Mouse (Mus musculus): ENCODE measurements around the gene 4930502E18Rik. TPM values are rescaled to one million over a fixed set of nuclear protein-coding genes. Genes with fewer than 3 reads are reported as not detected.
A peak's percentile ranks its signal among the peaks of the same experiment; 100 is the strongest.

Gene 4930502E18Rik
- polyA plus RNA-seq, 1 experiment from 2014 or later: 0.12 TPM

DNA sequence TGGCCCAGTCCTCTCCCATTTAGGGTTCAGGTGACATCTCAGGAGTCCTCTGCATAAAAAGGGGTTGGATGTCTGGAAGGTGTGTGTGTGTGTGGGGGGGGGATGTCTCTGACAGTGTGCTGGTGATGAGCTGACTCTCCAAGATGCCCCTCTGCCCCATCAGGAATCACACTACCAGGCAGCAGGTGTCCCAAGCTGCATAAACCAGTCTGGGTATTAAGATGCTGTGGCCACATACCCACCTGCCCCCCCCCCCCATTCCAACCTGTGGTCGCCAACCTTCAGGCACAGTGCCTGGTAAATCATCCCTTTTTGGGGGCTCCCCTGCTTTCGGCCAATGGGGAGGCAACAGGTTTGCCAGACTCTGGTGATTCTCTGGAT is 8.7 kb upstream of the 4930502E18Rik start:
- Histone ChIP-seq H3K27me3 (ENCODE audit: control insufficient read depth, insufficient read depth, low read length) (no peaks in the 10 kb centered on the region), H3K9me3 (replicated peaks; ENCODE audit: control insufficient read depth, low read length) (no peaks in the 10 kb centered on the region), H3K36me3 (ENCODE audit: control insufficient read depth, insufficient read depth, low read length) (no peaks in the 10 kb centered on the region), H3K4me1 (ENCODE audit: control insufficient read depth, insufficient read depth, low read length) (peaks cover 3% of the 10 kb centered on the region; the same call in 1 of the 2 replicates), H3K4me2 (ENCODE audit: low read depth, low read length) (peak overlapping the region; percentile 49), H3K4me3 (replicated peaks; ENCODE audit: low read length) (no peak overlapping the region; the same call in 1 of the 2 replicates), H3K27ac (ENCODE audit: low read length) (no peak overlapping the region), H3K9ac (ENCODE audit: low read length) (no peak overlapping the region)
- 0 out of 2 replicates have a peak, but pooled peaks have one; percentile 19 for ATAC-seq (ENCODE audit: insufficient read depth, low FRiP score)
- WGBS: 53% methylated on average over 2 of the region's 2 CpGs

- H3K27me3 ChIP-seq (ENCODE audit: control insufficient read depth, insufficient read depth, low read length): no peaks in the 10 kb centered on the region
- no peak overlapping the region; the same call in 1 of the 2 replicates for H3K9ac ChIP-seq (ENCODE audit: low read length)
- peak; percentile 29; the same call in 1 of the 2 replicates for ATAC-seq (ENCODE audit: insufficient read depth, low FRiP score)
- no peaks in the 10 kb centered on the region for H3K36me3 ChIP-seq (ENCODE audit: control insufficient read depth, insufficient read depth, low read length)
- no peaks in the 10 kb centered on the region for H3K9me3 ChIP-seq (replicated peaks; ENCODE audit: control insufficient read depth, low read length)
- H3K4me3 ChIP-seq (replicated peaks; ENCODE audit: low read length): peak overlapping the region; percentile 29
- 18% methylated on average over 49 of the region's 49 CpGs for WGBS
- peak overlapping the region; percentile 49 for H3K4me2 ChIP-seq (ENCODE audit: low read depth, low read length)
- no peak overlapping the region for H3K27ac ChIP-seq (ENCODE audit: low read length)
- peaks cover 3% of the 10 kb centered on the region; the same call in 1 of the 2 replicates for H3K4me1 ChIP-seq (ENCODE audit: control insufficient read depth, insufficient read depth, low read length)
These were observed 8.1 kb upstream of the 4930502E18Rik start for GRCm38 (mm10) chrX:53716323-53717182.

GRCm38 (mm10) chrX:53728967-53729366 is 4.3 kb downstream of the 4930502E18Rik start:
- Histone ChIP-seq H3K4me2 (ENCODE audit: low read depth, low read length) (no peak overlapping the region), H3K27ac (ENCODE audit: low read length) (no peak overlapping the region), H3K27me3 (ENCODE audit: control insufficient read depth, insufficient read depth, low read length) (no peaks in the 10 kb centered on the region), H3K9me3 (replicated peaks; ENCODE audit: control insufficient read depth, low read length) (no peaks in the 10 kb centered on the region), H3K4me1 (ENCODE audit: control insufficient read depth, insufficient read depth, low read length) (no peaks in the 10 kb centered on the region), H3K4me3 (replicated peaks; ENCODE audit: low read length) (no peak overlapping the region), H3K9ac (ENCODE audit: low read length) (no peak overlapping the region), H3K36me3 (ENCODE audit: control insufficient read depth, insufficient read depth, low read length) (no peaks in the 10 kb centered on the region)
- ATAC-seq (ENCODE audit: insufficient read depth, low FRiP score): no peak
- 81% methylated on average over 2 of the region's 2 CpGs for WGBS

DNA sequence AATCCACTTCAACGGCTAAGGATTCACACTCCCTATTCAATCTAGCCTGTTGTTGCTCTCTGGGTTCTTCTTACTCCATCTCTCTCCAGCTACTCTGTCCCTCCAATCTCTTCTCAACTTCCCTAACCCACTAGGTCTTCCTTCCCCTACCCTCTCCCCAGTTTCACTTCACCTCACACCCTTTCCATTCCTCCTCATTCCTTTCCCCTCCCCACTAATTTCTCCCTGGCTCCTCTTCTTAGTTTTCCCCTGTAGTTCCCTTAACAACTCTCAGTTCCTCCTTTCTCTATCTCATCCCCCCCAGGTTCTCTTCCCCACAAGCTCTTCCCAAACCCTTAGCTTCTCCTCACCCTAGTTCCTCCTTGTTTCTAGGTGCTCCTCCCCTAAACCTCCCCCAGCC is 28.2 kb downstream of the 4930502E18Rik start:
- no peak for ATAC-seq (ENCODE audit: insufficient read depth, low FRiP score)
- H3K36me3 ChIP-seq (ENCODE audit: control insufficient read depth, insufficient read depth, low read length): no peaks in the 10 kb centered on the region
- WGBS: 81% methylated on average over 1 of the region's 1 CpGs

DNA sequence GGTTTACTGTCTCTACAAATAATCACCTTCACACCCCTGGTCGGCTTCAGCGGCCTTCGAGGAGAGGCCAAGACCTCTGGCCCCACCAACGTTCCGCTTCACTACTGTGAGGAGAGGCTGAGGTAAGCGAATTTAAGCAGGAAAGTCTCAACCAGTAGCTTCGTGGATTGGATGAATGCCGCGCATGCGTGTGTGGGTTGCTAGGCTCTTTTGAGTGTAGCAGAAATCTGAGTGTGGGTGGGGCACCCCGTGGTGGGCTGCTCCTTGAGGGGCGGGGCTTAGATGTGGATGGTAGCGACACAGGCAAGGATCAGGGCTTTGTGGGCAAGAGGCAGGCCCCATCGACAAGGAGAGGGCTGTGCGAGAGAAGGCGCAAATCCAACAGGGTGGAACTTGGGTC is 33.1 kb downstream of the 4930502E18Rik start, which contains the start of gene 1700013H16Rik:
TSS of gene 1700013H16Rik (minus strand) at position 96 of the 400 bp plus-strand sequence.
- WGBS: 88% methylated on average over 16 of the region's 16 CpGs
- Histone ChIP-seq H3K27ac (ENCODE audit: low read length) (no peak within 1 kb of the TSS), H3K4me3 (replicated peaks; ENCODE audit: low read length) (no peak within 1 kb of the TSS), H3K27me3 (ENCODE audit: control insufficient read depth, insufficient read depth, low read length) (no peaks in the 10 kb centered on the region), H3K4me2 (ENCODE audit: low read depth, low read length) (no peak within 1 kb of the TSS), H3K4me1 (ENCODE audit: control insufficient read depth, insufficient read depth, low read length) (no peaks in the 10 kb centered on the region), H3K9me3 (replicated peaks; ENCODE audit: control insufficient read depth, low read length) (0 out of 2 replicates have a peak, but pooled peaks cover 6% of the 10 kb centered on the region), H3K9ac (ENCODE audit: low read length) (no peak within 1 kb of the TSS), H3K36me3 (ENCODE audit: control insufficient read depth, insufficient read depth, low read length) (no peaks in the 10 kb centered on the region)
- ATAC-seq (ENCODE audit: insufficient read depth, low FRiP score): no peak

More for the DNA sequence above, 28.2 kb downstream of the 4930502E18Rik start:
- no peaks in the 10 kb centered on the region for H3K27me3 ChIP-seq (ENCODE audit: control insufficient read depth, insufficient read depth, low read length)
- no peaks in the 10 kb centered on the region for H3K4me1 ChIP-seq (ENCODE audit: control insufficient read depth, insufficient read depth, low read length)
- H3K4me3 ChIP-seq (replicated peaks; ENCODE audit: low read length): no peak overlapping the region
- 0 out of 2 replicates have a peak, but pooled peaks cover 5% of the 10 kb centered on the region for H3K9me3 ChIP-seq (replicated peaks; ENCODE audit: control insufficient read depth, low read length)
- no peak overlapping the region for H3K9ac ChIP-seq (ENCODE audit: low read length)
- no peak overlapping the region for H3K4me2 ChIP-seq (ENCODE audit: low read depth, low read length)
- H3K27ac ChIP-seq (ENCODE audit: low read length): no peak overlapping the region

DNA sequence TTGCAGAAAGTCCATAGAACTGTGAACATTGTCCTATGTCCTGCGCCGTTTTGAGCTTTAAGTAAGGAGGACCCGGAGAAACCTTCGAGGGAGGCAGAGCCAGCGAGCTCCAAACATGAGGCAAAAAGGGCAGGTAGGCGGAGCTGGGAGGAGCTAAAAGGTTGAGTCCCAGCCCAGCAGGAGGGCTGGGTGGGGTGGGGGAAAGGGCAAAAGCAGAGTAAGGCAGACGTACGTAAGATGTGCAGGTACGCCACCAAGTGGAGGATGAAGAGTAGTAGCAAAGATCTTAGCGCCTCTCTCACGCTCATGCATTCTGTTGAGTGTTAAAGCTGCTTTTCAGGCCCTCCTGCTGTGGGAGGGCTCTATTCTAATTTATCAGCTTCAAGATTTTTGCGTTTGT is 51.6 kb downstream of the 4930502E18Rik start, which contains the start of gene Zfp36l3:
TSS of gene Zfp36l3 (minus strand) at position 119 of the 400 bp plus-strand sequence.
- H3K36me3 ChIP-seq (ENCODE audit: control insufficient read depth, insufficient read depth, low read length): no peaks in the 10 kb centered on the region

More for the DNA sequence above, 51.6 kb downstream of the 4930502E18Rik start, which contains the start of gene Zfp36l3:
- no peaks in the 10 kb centered on the region for H3K9me3 ChIP-seq (replicated peaks; ENCODE audit: control insufficient read depth, low read length)
- H3K27ac ChIP-seq (ENCODE audit: low read length): no peak within 1 kb of the TSS
- WGBS: 87% methylated on average over 12 of the region's 12 CpGs
- H3K4me1 ChIP-seq (ENCODE audit: control insufficient read depth, insufficient read depth, low read length): no peaks in the 10 kb centered on the region
- no peaks in the 10 kb centered on the region for H3K27me3 ChIP-seq (ENCODE audit: control insufficient read depth, insufficient read depth, low read length)
- no peak within 1 kb of the TSS for H3K4me2 ChIP-seq (ENCODE audit: low read depth, low read length)
- ATAC-seq (ENCODE audit: insufficient read depth, low FRiP score): no peak
- no peak within 1 kb of the TSS for H3K4me3 ChIP-seq (replicated peaks; ENCODE audit: low read length)
- H3K9ac ChIP-seq (ENCODE audit: low read length): no peak within 1 kb of the TSS

Other genes starting within 250 kb of the 4930502E18Rik start
- gene Rtl8c, start 116.8 kb upstream of the 4930502E18Rik start, polyA plus RNA-seq (2015; fragmentation: Nextera tagmentation; extraction: Ambion mirVana): 33.4 and 39.1 TPM in 2 replicates
- not detected in 2 replicates for gene Gm14597, start 115.8 kb upstream of the 4930502E18Rik start, polyA plus RNA-seq (2015; fragmentation: Nextera tagmentation; extraction: Ambion mirVana)
- 44.0 and 44.7 TPM in 2 replicates for gene Rtl8a, start 81.1 kb upstream of the 4930502E18Rik start, polyA plus RNA-seq (2015; fragmentation: Nextera tagmentation; extraction: Ambion mirVana)
- gene Rtl8b, start 54.4 kb upstream of the 4930502E18Rik start, polyA plus RNA-seq (2015; fragmentation: Nextera tagmentation; extraction: Ambion mirVana): 30.5 and 35.6 TPM in 2 replicates
- gene 1700013H16Rik, start 33.0 kb downstream of the 4930502E18Rik start, polyA plus RNA-seq (2015; fragmentation: Nextera tagmentation; extraction: Ambion mirVana): not detected in 2 replicates
- gene Zfp36l3, start 51.6 kb downstream of the 4930502E18Rik start, polyA plus RNA-seq (2015; fragmentation: Nextera tagmentation; extraction: Ambion mirVana): not detected in 2 replicates
- 1.7 and 1.8 TPM in 2 replicates for gene Xlr, start 72.9 kb downstream of the 4930502E18Rik start, polyA plus RNA-seq (2015; fragmentation: Nextera tagmentation; extraction: Ambion mirVana)

All from stomach, embryonic 16.5 days (tissue).